Mouse (Mus musculus) heart, embryonic 16.5 days (tissue): ENCODE results near the gene Gm3633. TPM values are rescaled to one million over a fixed set of nuclear protein-coding genes. Genes with fewer than 3 reads are reported as not detected.
"Not testable (repeated sequence)": the region's sequence is repeated elsewhere in the genome, so short reads cannot be mapped to it uniquely, and the experiment has no call there.

Experiments
- ATAC-seq: fragments of 200-750 bp; cut with Nextera tagmentation; replicated peaks from 2 replicates; pipeline ENCODE4 v1.8.0; 2017; ENCODE audit warnings: moderate number of reproducible peaks; ENCODE audit not compliant: insufficient read depth, low FRiP score; ENCODE audit errors: extremely low read depth
- H3K27ac ChIP-seq: fragments of 300-500 bp; sonication (generic); 2 replicates; pipeline ENCODE4 v1.5.1; 2014; ENCODE audit warnings: mild to moderate bottlenecking, low read length, control low read depth, moderate library complexity
- H3K27me3 ChIP-seq: fragments of 300-500 bp; sonication (generic); 2 replicates; pipeline ENCODE4 v1.6.1; 2014; ENCODE audit warnings: low read length, mixed read lengths; ENCODE audit not compliant: control insufficient read depth, insufficient read depth
- H3K36me3 ChIP-seq: fragments of 300-500 bp; sonication (generic); 2 replicates; pipeline ENCODE4 v1.6.1; 2014; ENCODE audit not compliant: control insufficient read depth, insufficient read depth
- H3K4me1 ChIP-seq: fragments of 300-500 bp; sonication (generic); 2 replicates; pipeline ENCODE4 v1.6.1; 2014; ENCODE audit warnings: low read length, mixed read lengths; ENCODE audit not compliant: control insufficient read depth, insufficient read depth
- H3K4me2 ChIP-seq: fragments of 300-500 bp; sonication (generic); 2 replicates; pipeline ENCODE4 v1.6.1; 2014; ENCODE audit warnings: low read depth, mild to moderate bottlenecking, control low read depth, low read length
- H3K4me3 ChIP-seq: fragments of 300-500 bp; sonication (generic); 2 replicates; pipeline ENCODE4 v1.5.1; 2014; ENCODE audit warnings: mild to moderate bottlenecking, control low read depth, low read length
- H3K9ac ChIP-seq: fragments of 300-500 bp; sonication (generic); 2 replicates; pipeline ENCODE4 v1.6.1; 2014; ENCODE audit warnings: low read length, control low read depth
- H3K9me3 ChIP-seq: fragments of 300-500 bp; sonication (generic); replicated peaks from 2 replicates; pipeline ENCODE4 v1.6.1; 2016; ENCODE audit warnings: low read length; ENCODE audit not compliant: control insufficient read depth
- WGBS: fragments of 180-500 bp; shearing (Covaris S2); extraction: QIAGEN DNeasy Blood & Tissue Kit; methylation state at CpG from one replicate; pipeline ENCODE4 v1.1.7; 2014; 5-methylcytosine and 5-hydroxymethylcytosine counted together
- microRNA-seq: library from miRNA; unstranded; fragments of <30 nt; microRNA quantifications from one replicate; pipeline ENCODE4, GENCODE M21; 2017
- polyA plus RNA-seq: library from polyadenylated mRNA; unstranded; fragments of >200 nt; fragmentation: Nextera tagmentation; extraction: Ambion mirVana; gene quantifications from 2 replicates; pipeline ENCODE4 v1.2.1, GENCODE M21; 2015

Gene Gm3633
- polyA plus RNA-seq = not detected in 2 replicates

GRCm38 (mm10) chr14:42641817-42642216 lies at the start of gene Gm3633:
Gm3633 (minus strand) TSS chr14:42641917.
- 60% methylated on average over 1 of the region's 2 CpGs for WGBS
- H3K36me3 ChIP-seq, ATAC-seq, H3K27ac ChIP-seq, H3K4me1 ChIP-seq, H3K9ac ChIP-seq, H3K4me2 ChIP-seq, H3K4me3 ChIP-seq, H3K27me3 ChIP-seq, H3K9me3 ChIP-seq: not testable (repeated sequence)

DNA sequence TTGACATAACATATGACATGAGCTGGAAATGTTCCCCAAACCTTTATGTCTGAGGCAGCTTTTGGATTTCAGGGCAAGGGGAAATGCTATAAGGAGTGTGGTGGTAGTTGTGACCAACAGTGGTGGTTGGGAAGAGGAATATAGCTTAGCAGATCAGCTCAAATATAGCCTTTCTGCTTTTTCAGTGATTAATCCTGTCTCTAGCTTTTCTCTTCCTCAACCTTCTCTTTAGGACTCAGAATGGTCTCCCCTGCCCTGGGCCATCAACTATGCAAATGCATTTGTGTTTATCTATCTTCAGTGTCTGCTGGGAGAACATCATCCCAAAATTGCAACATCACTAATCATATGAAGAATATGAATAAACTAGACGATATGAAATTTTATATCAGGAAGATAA lies 13.9 kb upstream of the Gm3633 start, which contains the start of gene Gm10378:
Gene Gm10378, plus strand, starts transcription at position 301 of the 400 bp plus-strand sequence.
- H3K4me1 ChIP-seq, H3K4me3 ChIP-seq, ATAC-seq, H3K9me3 ChIP-seq, H3K9ac ChIP-seq, H3K4me2 ChIP-seq, H3K36me3 ChIP-seq, H3K27ac ChIP-seq, H3K27me3 ChIP-seq: not testable (repeated sequence)
- WGBS = no CpG with 5 or more reads among the region's 1 CpGs

DNA sequence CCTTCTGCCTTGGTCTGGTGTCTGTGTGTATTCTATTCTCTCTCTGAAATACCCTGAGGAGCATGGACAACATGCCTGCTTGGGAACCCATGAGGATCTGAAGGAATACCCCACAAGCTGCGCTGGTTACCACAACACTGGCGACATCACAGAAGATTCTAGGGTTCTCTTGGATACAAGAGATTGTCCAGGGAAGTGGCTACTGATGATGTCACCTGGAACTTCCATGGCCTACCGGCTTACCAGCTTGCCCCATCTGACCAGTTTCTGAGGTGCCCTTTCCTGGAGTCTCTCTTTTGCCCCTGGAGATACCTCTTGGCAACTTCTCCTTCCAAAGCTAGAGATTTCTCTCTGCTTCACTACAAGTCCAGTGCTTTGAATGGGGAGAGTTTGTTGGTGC lies 41.9 kb downstream of the Gm3633 start, which contains the start of gene Gm17124:
Gene Gm17124, minus strand, starts transcription at position 101 of the 400 bp plus-strand sequence.
- not testable (repeated sequence) for H3K4me1 ChIP-seq, H3K27me3 ChIP-seq, H3K4me2 ChIP-seq, H3K36me3 ChIP-seq, H3K27ac ChIP-seq, ATAC-seq, H3K9ac ChIP-seq, H3K4me3 ChIP-seq, H3K9me3 ChIP-seq
- no CpG with 5 or more reads among the region's 3 CpGs for WGBS

Small RNA genes within 50 kb of the gene (microRNA-seq; reads per million reads assigned to microRNA genes)
- gene Gm23620 (not detected), gene Gm25228 (not detected)

Other genes starting within 250 kb of the Gm3633 start
- gene Gm8005, start 202.2 kb downstream of the Gm3633 start, polyA plus RNA-seq = not detected in 2 replicates
- gene Gm8011, start 178.0 kb downstream of the Gm3633 start, polyA plus RNA-seq = not detected in 2 replicates
- not detected in 2 replicates for gene Gm8020, start 139.6 kb downstream of the Gm3633 start, polyA plus RNA-seq
- gene Gm8024, start 117.6 kb downstream of the Gm3633 start, polyA plus RNA-seq = not detected in 2 replicates
- not detected in 2 replicates for gene Gm17124, start 42.0 kb downstream of the Gm3633 start, polyA plus RNA-seq
- gene Gm10378, start 14.0 kb upstream of the Gm3633 start, polyA plus RNA-seq = not detected in 2 replicates
- gene Gm3015, start 126.9 kb upstream of the Gm3633 start, polyA plus RNA-seq = not detected in 2 replicates
- gene Gm10377, start 156.1 kb upstream of the Gm3633 start, polyA plus RNA-seq = not detected in 2 replicates
- gene Gm21977, start 211.6 kb upstream of the Gm3633 start, polyA plus RNA-seq = not detected in 2 replicates